Mouse (Mus musculus) midbrain, postnatal 0 days (tissue): ENCODE measurements at regions not wholly inside any gene's neighbourhood (a gene's known extent, or its start where the extent isn't known, plus 50 kb on each side); places are given as distances from the start of the nearest gene placed in this dataset.

ENCODE experiments used
- ATAC-seq: fragments of 200-750 bp; cut with Nextera tagmentation; 2 replicates; pipeline ENCODE4 v1.8.0; 2017; ENCODE audit warnings: moderate number of reproducible peaks, mild to moderate bottlenecking, moderate TSS enrichment, moderate library complexity; ENCODE audit not compliant: low FRiP score
- DNase-seq: peaks from one replicate; pipeline ENCODE4 v3.0.0-alpha.2; 2015; ENCODE audit warnings: low spot score
- H3K27ac ChIP-seq: fragments of 300-500 bp; sonication (generic); 2 replicates; pipeline ENCODE4 v1.5.1; 2014; ENCODE audit warnings: low read depth, mild to moderate bottlenecking, low read length, mixed read lengths
- H3K27me3 ChIP-seq: fragments of 300-500 bp; sonication (generic); 2 replicates; pipeline ENCODE4 v1.6.1; 2014; ENCODE audit warnings: low read length, control low read depth, mixed read lengths; ENCODE audit not compliant: insufficient read depth
- H3K36me3 ChIP-seq: fragments of 300-500 bp; sonication (generic); 2 replicates; pipeline ENCODE4 v1.6.1; 2014; ENCODE audit warnings: low read length, control low read depth, mixed read lengths; ENCODE audit not compliant: insufficient read depth
- H3K4me1 ChIP-seq: fragments of 300-500 bp; sonication (generic); 2 replicates; pipeline ENCODE4 v1.6.1; 2014; ENCODE audit warnings: mild to moderate bottlenecking, control low read depth, antibody characterized with exemption, low read length, mixed read lengths; ENCODE audit not compliant: insufficient read depth
- H3K4me2 ChIP-seq: fragments of 300-500 bp; sonication (generic); 2 replicates; pipeline ENCODE4 v1.6.1; 2014; ENCODE audit warnings: low read depth, mild to moderate bottlenecking, low read length, mixed read lengths; ENCODE audit not compliant: poor library complexity, severe bottlenecking
- H3K4me3 ChIP-seq: fragments of 300-500 bp; sonication (generic); 2 replicates; pipeline ENCODE4 v1.5.1; 2014; ENCODE audit warnings: low read depth, mild to moderate bottlenecking, low read length, moderate library complexity
- H3K9ac ChIP-seq: fragments of 300-500 bp; sonication (generic); replicated peaks from 2 replicates; pipeline ENCODE4 v1.6.1; 2014; ENCODE audit warnings: mild to moderate bottlenecking, low read length, moderate library complexity, mixed read lengths; ENCODE audit not compliant: poor library complexity, severe bottlenecking
- H3K9me3 ChIP-seq: fragments of 300-500 bp; sonication (generic); 2 replicates; pipeline ENCODE4 v1.6.1; 2016; ENCODE audit warnings: low read length, control low read depth
- CTCF ChIP-seq: IDR thresholded peaks from 2 replicates; pipeline ENCODE4 v1.5.1; 2016; ENCODE audit warnings: antibody characterized with exemption, mild to moderate bottlenecking
- WGBS: fragments of 180-500 bp; shearing (Covaris S2); extraction: QIAGEN DNeasy Blood & Tissue Kit; methylation state at CpG from one replicate; pipeline ENCODE4 v1.1.7; 2014; 5-methylcytosine and 5-hydroxymethylcytosine counted together

GRCm38 (mm10) chr3:148443012-148443411, 547.3 kb downstream of the Adgrl2 start:
- DNase-seq (no peak), ATAC-seq (no peak)
- H3K27ac ChIP-seq: no peak overlapping the region
- no peaks in the 10 kb centered on the region for H3K4me1 ChIP-seq
- no peaks in the 10 kb centered on the region for H3K9me3 ChIP-seq
- H3K4me3 ChIP-seq: no peak overlapping the region
- H3K9ac ChIP-seq: no peak overlapping the region
- TF ChIP-seq CTCF: no peak
- WGBS: 68% methylated on average over 3 of the region's 3 CpGs
- H3K36me3 ChIP-seq: no peaks in the 10 kb centered on the region
- no peak overlapping the region for H3K4me2 ChIP-seq
- no peaks in the 10 kb centered on the region for H3K27me3 ChIP-seq

DNA sequence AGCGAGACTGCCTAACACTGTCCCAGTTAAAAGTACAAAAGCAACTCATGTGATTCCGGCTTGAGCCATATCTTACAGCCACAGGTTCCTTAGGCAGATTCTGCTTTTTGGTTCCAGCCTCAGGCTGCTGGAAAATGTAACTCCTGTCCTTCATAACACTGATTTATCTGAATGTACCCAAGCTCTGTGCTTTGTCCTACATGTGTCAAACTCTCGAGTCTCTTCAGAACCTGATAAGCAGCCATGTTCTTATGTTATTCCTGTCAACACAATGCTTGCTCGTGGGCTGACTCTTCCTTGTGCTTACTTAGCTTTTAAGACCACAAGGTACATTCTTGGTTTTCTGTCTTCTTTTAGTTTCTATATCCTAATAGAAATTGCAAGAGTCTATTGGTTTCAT, 556.3 kb downstream of the Adgrl2 start:
- no peaks in the 10 kb centered on the region for H3K9me3 ChIP-seq
- no peaks in the 10 kb centered on the region for H3K36me3 ChIP-seq
- no peak overlapping the region for H3K4me3 ChIP-seq
- no peak overlapping the region for H3K4me2 ChIP-seq
- H3K4me1 ChIP-seq: no peaks in the 10 kb centered on the region
- no peak for ATAC-seq
- H3K27me3 ChIP-seq: no peaks in the 10 kb centered on the region
- H3K9ac ChIP-seq: no peak overlapping the region
- no peak for TF ChIP-seq CTCF
- 76% methylated on average over 4 of the region's 4 CpGs for WGBS
- H3K27ac ChIP-seq: no peak overlapping the region
- DNase-seq: no peak

DNA sequence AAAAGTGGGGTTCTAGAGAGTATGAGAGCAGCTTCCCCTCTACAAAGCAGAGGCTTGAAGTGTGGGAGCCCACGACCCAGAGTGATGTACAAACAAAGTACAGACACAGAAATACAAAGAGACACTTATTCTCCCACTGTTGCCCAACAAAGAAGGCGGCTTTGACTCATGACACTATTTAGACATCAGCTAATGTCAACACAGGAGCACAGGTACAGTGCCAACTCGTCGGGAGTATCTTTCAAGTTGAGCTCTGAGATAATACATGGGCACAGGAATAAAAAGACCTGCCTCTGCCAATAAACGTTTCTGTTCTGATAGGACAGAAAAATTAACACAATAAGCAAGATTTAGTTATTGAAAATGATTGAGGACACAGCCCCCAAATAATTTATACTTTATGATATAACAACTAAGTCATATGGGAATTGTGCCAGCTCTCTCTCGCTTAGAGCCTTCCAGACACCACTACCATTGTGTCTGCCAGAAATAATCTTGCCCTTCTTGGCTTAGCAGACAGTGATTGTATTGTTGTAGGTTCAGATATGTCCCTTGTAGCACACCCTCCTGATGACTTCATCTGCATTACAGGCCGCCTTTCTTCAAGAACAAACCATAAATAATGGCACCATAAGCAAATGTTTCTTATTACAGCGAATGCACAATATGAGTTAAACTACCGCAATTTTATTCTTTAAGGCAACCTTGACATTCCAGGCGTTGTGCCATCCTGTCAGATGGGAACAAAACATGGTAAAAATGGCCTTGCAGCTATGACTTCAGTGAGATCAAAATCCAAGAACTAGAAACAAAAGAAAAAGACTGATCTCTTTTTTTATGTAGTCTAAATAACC, 561.1 kb downstream of the Adgrl2 start:
- H3K4me3 ChIP-seq: no peak overlapping the region
- H3K9me3 ChIP-seq: no peaks in the 10 kb centered on the region
- no peak for ATAC-seq
- DNase-seq: no peak
- H3K27me3 ChIP-seq: no peaks in the 10 kb centered on the region
- H3K4me2 ChIP-seq: no peak overlapping the region
- no peak for TF ChIP-seq CTCF
- H3K27ac ChIP-seq: no peak overlapping the region
- H3K36me3 ChIP-seq: no peaks in the 10 kb centered on the region
- no peaks in the 10 kb centered on the region for H3K4me1 ChIP-seq
- 69% methylated on average over 10 of the region's 10 CpGs for WGBS
- H3K9ac ChIP-seq: no peak overlapping the region

DNA sequence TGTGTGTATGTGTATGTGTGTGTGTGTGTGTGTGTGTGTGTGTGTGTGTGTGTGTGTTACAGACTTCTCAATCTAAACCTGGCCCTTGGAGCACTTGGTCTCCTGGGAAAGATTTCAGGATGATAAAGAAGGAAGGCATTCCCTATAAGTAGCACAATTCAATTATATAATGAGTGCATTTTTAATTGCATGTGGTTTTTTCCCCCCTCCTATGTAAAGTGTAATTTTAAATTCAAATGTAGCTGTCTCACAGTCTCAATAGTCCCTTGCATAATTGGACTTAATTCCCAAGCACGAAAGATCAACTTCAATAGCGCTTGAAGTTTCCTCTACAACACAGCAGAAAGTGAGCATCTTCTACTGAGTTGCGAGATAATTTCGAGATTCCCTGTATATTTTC, 566.3 kb downstream of the Adgrl2 start:
- Histone ChIP-seq H3K27ac (no peak overlapping the region), H3K4me2 (no peak overlapping the region), H3K27me3 (no peaks in the 10 kb centered on the region), H3K36me3 (no peaks in the 10 kb centered on the region), H3K9me3 (no peaks in the 10 kb centered on the region), H3K4me3 (no peak overlapping the region), H3K9ac (no peak overlapping the region), H3K4me1 (no peaks in the 10 kb centered on the region)
- no peak for TF ChIP-seq CTCF
- no peak for DNase-seq
- WGBS: 56% methylated on average over 4 of the region's 4 CpGs
- ATAC-seq: no peak

DNA sequence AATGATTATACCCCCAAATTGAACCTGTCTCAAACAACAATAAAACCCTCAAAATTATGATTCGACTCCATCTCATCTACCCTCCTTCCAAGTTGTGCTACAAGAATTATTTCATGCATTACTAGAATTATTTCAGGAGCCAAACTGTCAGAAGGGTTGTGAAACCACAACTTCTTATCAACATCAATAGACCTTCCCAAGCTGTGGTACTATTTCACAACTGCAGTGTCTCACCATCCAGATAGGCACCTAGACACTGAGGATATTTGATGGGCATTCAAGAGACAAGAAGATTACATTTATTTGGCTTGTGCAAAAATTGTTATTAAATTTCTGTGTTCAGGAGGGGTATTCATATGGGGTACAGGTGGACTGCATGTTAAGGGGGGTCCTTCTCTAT, 567.0 kb downstream of the Adgrl2 start:
- Histone ChIP-seq H3K36me3 (no peaks in the 10 kb centered on the region), H3K27me3 (no peaks in the 10 kb centered on the region), H3K9ac (no peak overlapping the region), H3K4me3 (no peak overlapping the region), H3K4me1 (no peaks in the 10 kb centered on the region), H3K27ac (no peak overlapping the region), H3K9me3 (no peaks in the 10 kb centered on the region), H3K4me2 (no peak overlapping the region)
- no peak for ATAC-seq
- no peak for DNase-seq
- TF ChIP-seq CTCF: no peak
- WGBS: 98% methylated on average over 1 of the region's 1 CpGs

GRCm38 (mm10) chr3:148422720-148423119, 567.6 kb downstream of the Adgrl2 start:
- Histone ChIP-seq H3K9me3 (no peaks in the 10 kb centered on the region), H3K36me3 (no peaks in the 10 kb centered on the region), H3K9ac (no peak overlapping the region), H3K27ac (no peak overlapping the region), H3K4me1 (no peaks in the 10 kb centered on the region), H3K27me3 (no peaks in the 10 kb centered on the region), H3K4me3 (no peak overlapping the region), H3K4me2 (no peak overlapping the region)
- no peak for DNase-seq
- TF ChIP-seq CTCF: no peak
- ATAC-seq: no peak
- 84% methylated on average over 3 of the region's 3 CpGs for WGBS
